Mouse (Mus musculus) lung, postnatal 4 days (tissue): ENCODE data around the gene Aplnr.

Experiments
- DNase-seq, 2 experiments: peaks; one replicate each; pipeline ENCODE4 v3.0.0; 2021

Gene Aplnr

DNA sequence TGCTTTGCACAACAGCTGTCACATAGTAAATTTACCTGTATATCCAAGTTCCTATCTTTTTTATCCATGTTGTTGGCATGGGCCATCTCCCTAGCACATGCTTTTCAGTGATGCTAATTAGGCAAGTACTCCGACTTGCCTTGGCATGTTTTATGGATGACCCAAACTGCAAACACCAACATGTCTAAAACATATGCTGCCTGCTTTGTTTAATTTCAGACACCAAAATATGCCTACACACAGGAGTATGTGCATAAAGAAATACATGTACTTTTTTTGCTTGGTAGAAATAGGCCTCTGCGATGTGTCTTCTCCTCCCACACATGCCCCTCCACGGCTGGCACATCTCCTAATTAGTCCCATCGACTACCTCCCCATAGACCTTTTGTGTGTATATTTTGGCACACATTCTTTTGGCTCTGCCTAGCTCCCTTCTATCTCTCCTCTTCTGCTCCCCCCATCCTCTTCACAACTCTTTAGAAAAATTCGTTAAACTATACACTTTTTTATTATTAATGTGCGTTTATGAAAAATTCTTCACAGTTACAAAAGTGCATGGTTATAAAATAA, 51.6 kb downstream of the Aplnr start:
- no peak for DNase-seq
